Mouse (Mus musculus) layer of hippocampus, postnatal 25 days (tissue): ENCODE data around the gene Il23a. TPM values are rescaled to one million over a fixed set of nuclear protein-coding genes. Genes with fewer than 3 reads are reported as not detected.
"Not testable (repeated sequence)": the region's sequence is repeated elsewhere in the genome, so short reads cannot be mapped to it uniquely, and the experiment has no call there.

Experiments
- DNase-seq, 2 experiments: peaks; one replicate each; pipeline ENCODE4 v3.0.0; 2022; ENCODE audit warnings: mixed read lengths in 2 of 2, low spot score in 1 of 2; ENCODE audit errors: extremely low spot score in 1 of 2
- total RNA-seq, 2 experiments: library from RNA; stranded (reverse); gene quantifications; 2 replicates each; pipeline ENCODE4 v1.2.3; 2021

Gene Il23a
- total RNA-seq, 2 experiments from 2014 or later, result 0.84 to 1.1 TPM

DNA sequence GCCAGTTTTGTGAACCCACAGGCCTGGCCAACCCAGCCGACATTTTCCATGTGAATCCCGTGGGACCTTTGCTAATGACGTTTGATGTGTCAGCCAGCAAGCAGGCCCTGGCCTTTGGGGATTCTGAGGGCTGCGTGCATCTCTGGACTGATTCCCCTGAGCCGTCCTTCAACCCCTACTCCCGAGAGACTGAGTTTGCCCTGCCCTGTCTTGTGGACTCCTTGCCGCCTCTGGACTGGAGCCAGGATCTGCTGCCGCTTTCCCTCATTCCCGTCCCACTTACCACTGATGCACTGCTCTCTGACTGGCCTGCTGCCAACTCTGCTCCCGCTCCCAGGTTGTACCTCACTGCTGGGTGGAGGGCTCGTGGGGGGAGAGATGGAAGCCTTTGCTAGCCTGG is 11.6 kb upstream of the Il23a start:
- DNase-seq, result peak in 1 of 2 experiments; percentile 20

DNA sequence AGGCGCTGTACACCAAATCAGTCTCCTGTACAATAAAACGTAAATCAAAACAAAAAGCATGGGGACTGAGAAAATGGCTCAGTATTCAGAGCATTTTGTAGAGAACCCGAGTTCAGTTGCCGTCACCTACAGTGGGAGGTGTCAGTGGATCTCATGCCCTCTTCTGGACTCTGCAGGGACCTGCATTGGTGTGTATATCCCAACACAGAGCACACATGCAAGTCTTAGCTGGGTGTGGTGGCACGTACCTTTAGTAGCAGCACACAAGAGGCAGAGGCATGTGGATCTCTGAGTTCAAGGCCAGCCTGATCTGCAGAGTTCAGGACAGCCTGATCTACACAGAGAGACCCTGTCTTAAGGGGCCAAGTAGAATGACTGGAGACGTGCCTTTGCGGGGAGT is 11.1 kb upstream of the Il23a start:
- DNase-seq, result no peak

DNA sequence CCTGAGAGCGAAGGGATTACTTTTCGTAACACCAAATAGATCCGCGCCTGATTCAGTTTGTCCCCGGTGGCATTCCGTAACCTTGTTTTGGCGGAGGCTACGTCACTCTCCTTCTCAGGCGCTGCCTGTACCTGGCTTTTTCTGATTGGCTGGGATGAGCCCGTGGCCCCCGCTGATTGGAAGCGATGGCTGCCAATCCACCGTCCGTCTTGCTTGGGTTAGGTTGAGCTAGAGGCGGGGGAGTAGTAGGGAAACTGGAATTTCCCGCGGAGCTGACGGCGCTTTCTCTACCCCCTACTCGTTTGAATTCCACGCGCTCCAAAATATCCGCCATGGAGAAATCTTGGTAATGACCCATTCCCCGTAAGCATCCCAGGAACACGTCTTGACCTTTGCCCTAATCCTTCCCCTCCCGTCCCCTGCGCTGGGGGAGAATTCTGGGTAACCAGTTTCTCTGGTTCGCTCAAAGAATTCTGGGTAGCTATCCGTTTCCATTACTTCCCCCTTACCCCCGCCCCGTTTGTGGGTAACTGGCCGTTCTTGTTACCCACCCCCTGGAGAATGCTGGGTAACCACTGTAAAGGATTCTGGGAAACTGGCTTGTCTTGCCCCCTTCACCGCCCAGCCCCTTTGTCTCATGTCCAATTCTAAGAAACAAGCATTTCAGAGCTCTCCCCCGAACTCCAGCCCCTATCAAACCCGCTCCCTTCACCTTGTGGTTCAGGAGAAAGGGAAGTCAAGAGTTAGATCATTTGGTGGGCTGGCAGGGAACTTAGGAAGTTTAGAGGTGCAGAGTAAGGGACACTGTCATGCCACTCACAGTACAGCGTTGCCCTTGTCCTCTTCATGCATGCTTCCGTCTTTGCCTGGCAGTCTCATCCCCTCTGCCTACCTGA is 4.8 kb upstream of the Il23a start, which contains the start of gene Pan2:
Pan2 (plus strand) TSS at position 210 of the 896 bp plus-strand sequence.
- peak; percentile 99 to 100 for DNase-seq

DNA sequence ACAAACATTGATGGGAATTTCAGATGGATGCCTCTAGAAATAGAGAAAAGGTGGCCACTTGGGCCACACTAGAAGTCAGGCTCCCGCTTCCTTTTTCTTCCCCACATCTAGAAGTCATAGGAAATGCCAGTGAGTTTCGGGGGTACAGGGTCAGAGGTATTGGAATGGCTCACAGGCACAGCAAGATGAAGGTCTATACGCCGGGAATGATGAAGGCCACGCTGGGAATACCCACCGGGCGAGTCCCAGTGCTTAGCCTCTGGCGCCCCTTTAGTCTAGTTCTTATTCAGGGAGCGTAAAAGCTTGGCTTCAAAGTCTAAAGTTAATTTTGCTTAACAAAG is 4.2 kb upstream of the Il23a start:
- no peak for DNase-seq

DNA sequence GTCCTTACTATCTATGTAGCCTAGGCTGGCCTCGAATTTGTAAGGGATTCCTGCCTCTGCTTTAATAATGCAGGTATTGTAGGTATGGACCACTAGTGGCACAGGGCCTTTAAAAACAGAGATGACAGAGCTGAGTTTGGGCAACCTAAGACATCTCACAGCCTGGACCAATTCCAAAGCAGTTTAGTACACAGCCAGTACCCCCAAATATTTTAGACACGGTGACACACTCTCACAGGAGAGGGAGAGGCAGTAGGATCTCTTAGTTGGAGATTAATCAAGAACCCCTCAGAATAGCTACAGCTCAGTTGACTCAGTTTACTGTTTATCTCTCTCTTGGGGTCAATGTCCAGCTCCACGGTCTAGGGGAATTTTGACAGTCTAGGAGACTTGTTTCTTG is 3.8 kb upstream of the Il23a start:
- no peak for DNase-seq

DNA sequence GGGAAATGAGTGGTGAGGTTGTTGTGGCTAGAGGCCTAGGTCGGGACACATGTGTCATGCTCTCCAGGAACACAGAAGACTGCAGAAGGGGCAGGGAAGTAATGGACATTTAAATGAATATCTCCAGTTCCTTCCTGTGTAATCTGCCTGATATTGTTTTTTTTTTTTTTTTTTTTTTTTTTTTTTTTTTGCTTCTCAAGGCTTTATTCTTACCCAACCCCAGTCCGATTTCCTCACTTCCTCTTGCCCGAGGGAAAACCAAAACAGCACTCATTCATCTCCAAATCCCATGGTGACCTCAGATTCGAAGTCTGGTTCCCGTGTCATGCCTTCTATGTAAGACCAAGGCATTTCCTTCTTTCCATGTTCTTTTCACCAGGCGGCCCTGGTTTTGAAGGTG is 309 bp downstream of the Il23a start:
- DNase-seq, result no peak

DNA sequence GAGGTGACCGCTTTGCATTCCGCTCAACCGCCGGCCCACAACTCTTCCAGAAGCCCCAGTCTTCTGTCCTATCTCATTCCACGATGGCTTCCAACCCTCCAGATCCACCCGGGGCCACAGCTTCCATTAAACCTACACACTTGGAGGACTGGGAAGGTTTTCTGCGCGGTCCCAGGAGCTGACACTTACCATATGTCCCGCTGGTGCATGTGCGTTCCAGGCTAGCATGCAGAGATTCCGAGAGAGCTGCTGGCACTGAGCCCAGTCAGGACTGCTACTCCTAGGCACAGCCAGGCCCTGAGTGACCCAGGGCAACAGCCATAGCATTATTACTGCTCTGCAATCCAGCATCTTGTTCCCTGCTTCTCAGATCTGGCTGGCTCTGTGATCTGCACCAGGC is 930 bp downstream of the Il23a start:
- DNase-seq, result no peak

DNA sequence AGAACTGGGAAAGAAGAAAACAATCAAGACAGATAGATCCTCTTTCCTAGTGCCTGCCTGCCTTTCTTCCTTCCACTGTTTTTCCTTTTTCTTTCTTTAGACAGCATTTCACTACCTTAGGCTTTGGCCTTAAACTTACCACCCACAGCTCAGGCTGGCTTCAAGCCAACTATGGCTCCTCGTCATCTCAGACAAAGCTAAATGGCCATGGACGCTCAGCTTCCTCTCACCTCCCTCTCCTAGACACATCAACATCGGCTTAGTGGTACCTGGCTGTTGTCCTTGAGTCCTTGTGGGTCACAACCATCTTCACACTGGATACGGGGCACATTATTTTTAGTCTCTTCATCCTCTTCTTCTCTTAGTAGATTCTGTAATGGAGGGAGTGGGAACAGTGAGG is 1.3 kb downstream of the Il23a start:
- no peak for DNase-seq

DNA sequence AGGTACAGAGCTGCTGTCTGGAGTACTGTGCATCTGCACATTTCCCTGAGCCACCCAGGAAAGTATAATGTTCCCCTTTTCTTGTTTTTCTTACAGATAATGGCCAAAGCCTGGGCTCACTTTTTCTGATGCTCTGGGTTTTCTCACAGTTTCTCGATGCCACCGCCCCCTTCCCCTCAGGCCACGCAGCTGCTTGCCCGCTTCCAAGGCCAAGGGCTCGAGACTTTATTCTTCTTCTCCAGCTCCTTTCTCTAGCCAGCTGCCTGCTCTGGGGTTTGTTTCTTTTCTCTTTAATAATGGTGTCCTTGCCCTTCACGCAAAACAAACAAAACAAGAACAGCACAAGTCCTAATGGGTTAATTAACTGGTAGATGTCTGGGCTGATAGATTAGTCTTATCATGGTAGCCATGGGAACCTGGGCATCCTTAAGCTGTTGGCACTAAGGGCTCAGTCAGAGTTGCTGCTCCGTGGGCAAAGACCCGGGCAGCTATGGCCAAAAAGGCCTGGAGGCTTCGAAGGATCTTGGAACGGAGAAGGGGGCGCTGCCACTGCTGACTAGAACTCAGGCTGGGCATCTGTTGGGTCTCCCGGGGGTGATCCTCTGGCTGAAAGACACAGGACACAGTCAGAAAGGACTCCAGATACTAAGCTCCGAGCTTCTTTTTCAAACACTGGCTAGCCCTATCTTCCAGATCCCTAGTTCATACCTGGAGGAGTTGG is 2.0 kb downstream of the Il23a start:
- DNase-seq, result no peak

DNA sequence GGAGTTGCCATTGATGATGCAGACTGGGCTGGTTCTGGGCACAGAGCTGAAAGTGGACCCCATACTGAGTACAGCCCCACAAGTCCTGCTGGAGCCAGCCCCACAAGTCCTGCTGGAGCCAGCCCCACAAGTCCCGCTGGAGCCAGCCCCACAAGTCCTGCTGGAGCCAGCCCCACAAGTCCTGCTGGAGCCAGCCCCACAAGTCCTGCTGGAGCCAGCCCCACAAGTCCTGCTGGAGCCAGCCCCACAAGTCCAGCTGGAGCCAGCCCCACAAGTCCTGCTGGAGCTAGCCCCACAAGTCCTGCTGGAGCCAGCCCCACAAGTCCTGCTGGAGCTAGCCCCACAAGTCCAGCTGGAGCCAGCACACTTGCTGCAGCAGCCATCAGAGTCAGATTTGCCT is 8.0 kb downstream of the Il23a start:
- DNase-seq, result not testable (repeated sequence)

DNA sequence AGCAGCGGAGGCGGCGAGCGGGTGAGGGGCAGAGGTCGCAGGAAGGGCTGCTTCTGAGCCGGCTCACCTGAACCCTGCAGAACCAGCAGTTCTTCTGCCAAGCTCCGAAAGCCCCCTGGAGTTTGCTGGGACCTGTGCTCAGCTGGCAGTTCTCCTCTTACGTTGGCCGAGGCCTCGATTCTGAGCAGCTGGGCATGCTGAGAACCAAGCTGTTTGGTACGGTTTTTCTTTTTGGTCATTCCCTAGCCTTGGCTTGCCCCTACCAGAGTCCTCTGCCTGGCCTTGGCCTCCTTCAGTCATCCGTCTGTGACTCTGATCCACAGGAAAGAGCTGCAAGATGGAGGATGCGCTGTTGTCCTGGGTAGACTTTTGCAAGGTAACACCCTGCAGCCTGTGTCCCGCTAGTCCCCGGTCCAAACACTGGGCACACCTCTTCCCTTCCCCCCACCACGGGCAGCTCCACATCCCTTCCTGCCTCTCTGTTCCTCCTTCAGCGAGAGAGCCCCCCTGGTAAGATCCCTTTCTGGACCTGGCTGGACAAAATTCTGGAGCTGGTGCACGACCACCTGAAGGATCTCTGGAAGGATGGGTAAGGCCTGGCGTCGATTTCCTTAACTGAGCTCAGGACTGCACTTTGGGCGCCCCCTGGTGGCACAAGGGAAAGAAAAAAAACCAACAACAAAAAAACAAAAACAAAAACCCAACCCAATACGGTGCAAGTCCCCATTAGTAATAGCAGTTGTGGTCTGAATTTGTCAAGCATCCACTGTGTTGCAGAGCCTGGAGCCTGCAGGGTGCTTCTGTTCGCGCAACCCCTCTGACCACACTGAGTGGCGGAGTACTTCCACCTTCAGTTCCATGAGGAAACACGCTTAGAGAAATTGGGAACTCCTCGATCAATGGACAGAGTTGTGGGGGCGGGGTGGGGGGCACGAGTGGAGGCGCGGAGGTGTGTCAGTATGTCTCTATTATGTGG is 14.7 kb downstream of the Il23a start:
- peak; percentile 57 to 79 for DNase-seq

DNA sequence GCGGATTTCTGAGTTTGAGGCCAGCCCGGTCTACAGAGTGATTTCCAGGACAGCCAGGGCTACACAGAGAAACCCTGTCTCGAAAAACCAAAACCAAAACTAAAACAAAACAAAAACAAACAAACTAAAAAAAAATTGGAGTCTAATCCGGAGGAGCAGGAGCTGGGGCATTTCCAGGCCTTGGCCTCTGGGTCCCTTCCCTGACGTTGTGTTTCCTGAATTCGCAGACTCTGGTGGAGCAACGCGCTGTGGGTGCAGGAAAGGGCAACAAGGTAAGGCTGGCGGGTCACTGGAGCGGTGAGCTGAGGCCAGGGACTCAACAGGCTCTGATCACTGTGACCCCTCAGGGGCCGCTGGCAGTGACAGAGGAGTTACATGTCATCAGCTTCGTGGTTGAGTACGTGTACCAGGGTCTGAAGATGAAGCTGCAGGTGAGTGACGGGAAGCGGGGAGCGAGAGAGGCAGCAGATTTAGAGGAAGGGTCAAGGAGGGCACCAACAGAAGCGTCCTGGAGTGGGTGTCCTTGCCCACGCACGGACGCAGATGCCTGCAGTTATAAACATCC is 15.6 kb downstream of the Il23a start:
- no peak for DNase-seq

DNA sequence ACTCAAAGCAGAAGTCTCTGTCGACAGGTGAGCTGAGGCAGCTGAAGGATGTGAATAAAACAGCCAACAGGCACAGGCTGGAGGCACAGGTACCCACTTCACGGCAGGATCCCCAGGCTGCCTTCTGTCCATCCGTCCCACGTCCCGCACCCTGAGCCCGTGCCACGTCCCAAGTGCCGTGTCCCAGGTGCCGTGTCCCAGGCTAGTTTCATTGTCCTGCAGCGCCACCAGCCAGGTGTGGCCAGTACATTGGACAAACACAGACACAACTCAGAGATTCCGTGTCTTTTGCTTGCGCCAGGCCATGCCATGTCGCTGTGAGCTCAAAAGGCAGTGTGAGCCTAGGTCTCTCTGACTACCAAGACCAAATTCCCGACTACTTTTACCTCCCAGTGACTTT is 16.9 kb downstream of the Il23a start:
- DNase-seq, result no peak

DNA sequence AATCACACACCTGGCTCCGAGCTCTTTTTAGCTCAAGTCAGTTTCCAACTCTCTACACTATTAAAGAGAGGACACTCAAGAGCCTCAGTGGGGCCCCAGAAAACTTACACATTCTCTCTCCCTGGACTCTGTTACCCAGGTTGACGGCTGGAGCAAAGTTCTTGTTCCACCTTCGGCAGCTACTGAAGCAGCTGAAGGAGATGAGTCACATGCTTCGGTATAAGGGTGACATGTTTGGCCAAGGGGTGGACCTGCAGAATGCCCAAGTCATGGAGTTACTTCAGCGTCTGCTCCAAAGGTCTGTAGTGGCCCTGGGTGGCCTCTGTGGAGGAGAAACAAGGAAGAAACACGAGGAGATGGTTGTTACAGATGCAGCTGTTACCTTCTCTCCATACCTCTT is 17.6 kb downstream of the Il23a start:
- no peak for DNase-seq

DNA sequence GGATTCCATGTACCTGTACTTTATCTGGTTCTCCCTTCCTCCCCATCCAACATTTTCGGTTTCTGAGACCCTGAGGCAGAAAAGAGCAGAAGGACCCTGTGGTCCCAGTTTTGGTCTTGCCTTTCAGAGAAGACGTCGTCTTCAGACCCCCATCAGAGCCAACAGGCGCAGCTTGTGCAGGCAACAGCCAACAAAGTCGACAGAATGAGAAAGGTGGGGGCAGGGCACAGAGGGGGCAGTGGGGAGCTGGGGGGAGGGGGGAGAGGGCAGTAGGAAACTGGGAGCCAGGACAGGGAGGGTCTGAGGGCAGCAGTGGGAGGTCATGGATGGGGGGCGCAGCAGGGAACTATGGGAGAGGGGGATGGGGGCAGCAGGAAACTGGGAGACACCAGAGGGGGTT is 20.4 kb downstream of the Il23a start:
- no peak for DNase-seq

DNA sequence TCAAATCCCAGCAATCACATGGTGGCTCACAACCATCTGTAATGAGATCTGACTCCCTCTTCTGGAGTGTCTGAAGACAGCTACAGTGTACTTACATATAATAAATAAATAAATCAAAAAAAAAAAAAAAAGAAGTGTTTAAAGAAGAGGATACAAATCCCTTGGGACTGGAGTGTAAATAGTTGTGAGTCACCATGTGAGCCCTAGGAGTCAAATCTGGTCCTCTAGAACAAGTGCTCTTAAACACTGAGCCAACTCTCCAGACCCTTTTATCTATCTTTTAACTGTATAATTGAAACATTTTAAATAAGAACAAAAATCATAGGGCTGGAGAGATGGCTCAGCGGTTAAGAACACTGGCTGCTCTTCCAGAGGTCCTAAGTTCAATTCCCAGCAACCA is 23.2 kb downstream of the Il23a start:
- not testable (repeated sequence) for DNase-seq

DNA sequence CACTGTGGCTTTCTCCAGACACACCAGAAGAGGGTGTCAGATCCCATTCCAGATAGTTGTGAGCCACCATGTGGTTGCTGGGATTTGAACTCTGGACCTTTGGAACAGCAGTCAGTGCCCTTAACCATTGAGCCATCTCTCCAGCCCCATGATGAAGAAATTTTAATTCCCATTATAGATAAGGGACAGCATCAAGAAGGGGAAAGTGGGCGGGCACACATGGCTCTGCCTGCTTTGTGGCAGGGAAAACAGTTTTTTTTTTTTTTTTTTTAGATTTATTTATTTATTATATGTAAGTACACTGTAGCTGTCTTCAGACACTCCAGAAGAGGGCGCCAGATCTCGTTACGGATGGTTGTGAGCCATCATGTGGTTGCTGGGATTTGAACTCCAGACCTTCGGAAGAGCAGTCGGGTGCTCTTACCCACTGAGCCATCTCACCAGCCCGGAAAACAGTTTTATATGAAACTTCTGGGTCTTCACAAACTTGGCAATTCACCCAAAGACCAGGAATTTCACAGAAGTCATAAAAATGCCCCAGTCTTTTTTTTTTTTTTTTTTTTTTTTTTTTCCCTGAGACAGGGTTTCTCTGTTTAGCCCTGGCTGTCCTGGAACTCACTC is 25.6 kb downstream of the Il23a start:
- DNase-seq, result not testable (repeated sequence)

DNA sequence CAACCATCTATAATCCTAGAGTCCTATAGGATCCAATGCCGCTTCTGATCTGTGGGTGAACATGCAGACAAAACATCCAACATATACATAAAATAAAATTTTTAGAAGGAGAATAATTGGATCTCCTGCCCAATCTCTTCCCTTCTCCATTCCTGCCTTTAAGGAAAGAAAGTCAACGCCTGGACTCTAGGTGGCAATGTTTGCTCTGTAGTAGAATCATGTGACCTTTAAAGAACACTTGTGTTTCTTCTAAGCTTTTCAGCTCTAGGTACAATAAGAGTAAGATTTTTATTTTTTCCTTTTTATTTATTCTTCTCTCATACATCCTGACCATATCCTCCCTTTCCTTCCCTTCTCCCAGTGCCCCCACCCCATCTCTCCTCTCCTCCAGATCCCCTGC is 26.7 kb downstream of the Il23a start:
- no peak for DNase-seq

DNA sequence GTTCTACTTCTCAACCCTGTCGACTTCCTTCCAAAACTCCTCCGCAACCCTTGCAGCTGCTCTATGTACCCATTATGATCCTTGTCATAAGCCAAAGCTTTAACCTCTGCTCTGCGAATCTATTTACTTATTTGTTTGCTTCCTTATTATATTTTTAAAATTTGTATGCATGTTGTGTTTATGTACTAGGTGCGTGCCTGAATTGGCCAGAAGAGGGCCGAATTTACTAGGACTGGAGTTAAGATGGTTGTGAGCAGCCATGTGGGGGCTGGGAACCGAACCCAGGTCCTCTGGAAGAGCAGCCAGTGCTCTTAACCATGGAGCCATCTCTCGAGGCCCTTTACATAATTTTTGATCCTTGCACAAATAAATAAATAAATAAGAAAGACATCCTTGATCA is 27.7 kb downstream of the Il23a start:
- DNase-seq, result no peak

DNA sequence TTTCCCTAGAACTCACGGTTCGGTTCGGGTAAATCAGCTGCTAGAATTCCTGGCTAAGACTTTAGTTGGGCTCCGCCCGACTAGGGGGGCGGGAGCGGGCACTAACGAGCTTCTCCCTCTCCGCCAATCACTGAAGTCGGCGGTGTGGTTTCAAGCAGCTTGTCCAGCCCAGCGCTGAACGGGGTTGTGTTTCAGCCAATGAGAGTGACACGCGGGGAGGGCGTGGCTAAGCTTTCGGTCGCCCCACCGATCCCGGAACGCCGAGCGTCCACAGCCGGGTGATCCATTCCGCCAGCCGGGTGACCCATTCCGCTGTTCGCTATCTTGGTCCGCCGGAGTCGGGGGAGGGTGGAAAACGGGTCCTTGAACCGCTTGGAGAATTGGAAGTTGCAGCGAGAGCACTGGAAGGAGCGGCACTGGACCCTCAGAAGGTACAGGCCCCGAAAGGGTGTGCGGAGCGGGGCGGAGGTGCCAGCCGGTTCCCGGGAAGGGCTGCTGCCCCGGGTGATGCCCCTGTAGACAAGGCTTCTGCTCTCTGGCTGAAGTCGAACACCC is 28.2 kb downstream of the Il23a start, which contains the start of gene Stat2:
Stat2 (plus strand) TSS at position 273 of the 555 bp plus-strand sequence.
- DNase-seq, result peak; percentile 85 to 89
